Mouse (Mus musculus) myocyte (in vitro differentiated cells): ENCODE data around the gene Gm6614. TPM values are rescaled to one million over a fixed set of nuclear protein-coding genes. Genes with fewer than 3 reads are reported as not detected.

Experiments used
- H3K27me3 ChIP-seq: one replicate; pipeline ENCODE4 v1.6.1; 2011; ENCODE audit not compliant: control insufficient read depth, insufficient read depth, insufficient read length
- H3K36me3 ChIP-seq: one replicate; pipeline ENCODE4 v1.6.1; 2011; ENCODE audit not compliant: control insufficient read depth, insufficient read depth
- H3K4me2 ChIP-seq: one replicate; pipeline ENCODE4 v1.6.1; 2011; ENCODE audit warnings: low read depth, control low read depth
- H3K4me3 ChIP-seq: one replicate; pipeline ENCODE4 v1.5.1; 2011; ENCODE audit warnings: mild to moderate bottlenecking, control low read depth, moderate library complexity
- H3K79me2 ChIP-seq: one replicate; pipeline ENCODE4 v1.6.1; 2011; ENCODE audit not compliant: control insufficient read depth, insufficient read depth
- H3ac ChIP-seq: one replicate; pipeline ENCODE4 v1.6.1; 2011; ENCODE audit not compliant: control insufficient read depth, insufficient read length
- CEBPB ChIP-seq: IDR thresholded peaks from 2 replicates; pipeline ENCODE4 v1.6.1; 2011; ENCODE audit warnings: mild to moderate bottlenecking, moderate library complexity; ENCODE audit not compliant: poor library complexity, insufficient read depth, severe bottlenecking
- E2F4 ChIP-seq: IDR thresholded peaks from one replicate; pipeline ENCODE4 v1.6.1; 2011; ENCODE audit warnings: mild to moderate bottlenecking, control low read depth, moderate library complexity; ENCODE audit not compliant: insufficient read depth
- MAX ChIP-seq: IDR thresholded peaks from one replicate; pipeline ENCODE4 v1.6.1; 2011; ENCODE audit warnings: low read depth, mild to moderate bottlenecking, control low read depth
- MYOD1 ChIP-seq, 3 experiments: IDR thresholded peaks; one replicate each; pipeline ENCODE4 v1.6.1; 2011; ENCODE audit warnings: control low read depth in 2 of 3, low read depth in 2 of 3, mild to moderate bottlenecking in 2 of 3, moderate library complexity in 1 of 3; ENCODE audit not compliant: insufficient read length in 2 of 3, control insufficient read depth in 1 of 3
- MYOG ChIP-seq, 3 experiments: IDR thresholded peaks; one replicate each; pipeline ENCODE4 v1.6.1; 2011; ENCODE audit warnings: control low read depth in 2 of 3, low read depth in 2 of 3, mild to moderate bottlenecking in 2 of 3; ENCODE audit not compliant: insufficient read length in 2 of 3, control insufficient read depth in 1 of 3, insufficient read depth in 1 of 3
- POLR2A ChIP-seq: IDR thresholded peaks from one replicate; pipeline ENCODE4 v1.6.1; 2011; ENCODE audit warnings: low read depth, mild to moderate bottlenecking, control low read depth, moderate library complexity; ENCODE audit not compliant: insufficient read length
- POLR2AphosphoS2 ChIP-seq: IDR thresholded peaks from one replicate; pipeline ENCODE4 v1.6.1; 2011; ENCODE audit warnings: low read depth, control low read depth; ENCODE audit not compliant: insufficient read length
- REST ChIP-seq: IDR thresholded peaks from one replicate; pipeline ENCODE4 v1.6.1; 2011; ENCODE audit warnings: mild to moderate bottlenecking, control low read depth, moderate library complexity; ENCODE audit not compliant: insufficient read depth, insufficient read length
- SRF ChIP-seq: IDR thresholded peaks from one replicate; pipeline ENCODE4 v1.6.1; 2011; ENCODE audit warnings: low read depth; ENCODE audit not compliant: control insufficient read depth, insufficient read length
- TCF12 ChIP-seq: IDR thresholded peaks from one replicate; pipeline ENCODE4 v1.6.1; 2011; ENCODE audit warnings: mild to moderate bottlenecking, control low read depth; ENCODE audit not compliant: poor library complexity, insufficient read depth, severe bottlenecking
- TCF3 ChIP-seq: IDR thresholded peaks from one replicate; pipeline ENCODE4 v1.6.1; 2011; ENCODE audit warnings: low read depth, control low read depth; ENCODE audit not compliant: insufficient read length
- USF1 ChIP-seq: IDR thresholded peaks from one replicate; pipeline ENCODE4 v1.6.1; 2011; ENCODE audit warnings: low read depth, mild to moderate bottlenecking, control low read depth, moderate library complexity
- polyA plus RNA-seq: library from polyadenylated mRNA; unstranded; fragments of >200 nt; fragmentation: generic; extraction: Trizol; gene quantifications from one replicate; pipeline ENCODE4 v1.2.1, GENCODE M21; 2012; ENCODE audit warnings: missing spikeins

Gm6614 gene
- polyA plus RNA-seq, 1 experiment = not detected

GRCm38 (mm10) chr6:141962420-141962819 is 48.8 kb downstream of the Gm6614 start:
- Histone ChIP-seq H3K4me2 (no peak overlapping the region), H3ac (no peak overlapping the region), H3K36me3 (no peaks in the 10 kb centered on the region), H3K79me2 (no peaks in the 10 kb centered on the region), H3K27me3 (no peaks in the 10 kb centered on the region), H3K4me3 (no peak overlapping the region)
- TF ChIP-seq POLR2A (no peak), MYOG (IDR thresholded peaks at IDR 0.05; ENCODE audit: control insufficient read depth in 1 of 3, insufficient read depth in 1 of 3, insufficient read length in 2 of 3, low read depth in 2 of 3) (no peak), CEBPB (no peak), TCF3 (no peak), MAX (no peak), MYOD1 (IDR thresholded peaks at IDR 0.05; ENCODE audit: control insufficient read depth in 1 of 3, insufficient read length in 2 of 3, low read depth in 2 of 3) (no peak), USF1 (no peak), TCF12 (no peak), POLR2AphosphoS2 (no peak), REST (no peak), E2F4 (no peak), SRF (no peak)

- no peaks in the 10 kb centered on the region for H3K27me3 ChIP-seq
- H3K79me2 ChIP-seq = no peaks in the 10 kb centered on the region
- H3ac ChIP-seq = no peak overlapping the region
- no peak overlapping the region for H3K4me2 ChIP-seq
- H3K4me3 ChIP-seq = no peak overlapping the region
- no peaks in the 10 kb centered on the region for H3K36me3 ChIP-seq
- TF ChIP-seq TCF3 = no peak
- TF ChIP-seq REST = no peak
- no peak for TF ChIP-seq POLR2A
- no peak for TF ChIP-seq SRF
- TF ChIP-seq USF1 = no peak
- TF ChIP-seq CEBPB = no peak
- TF ChIP-seq TCF12 = no peak
- TF ChIP-seq MAX = no peak
- no peak for TF ChIP-seq MYOD1 (IDR thresholded peaks at IDR 0.05; ENCODE audit: control insufficient read depth in 1 of 3, insufficient read length in 2 of 3, low read depth in 2 of 3)
- TF ChIP-seq MYOG (IDR thresholded peaks at IDR 0.05; ENCODE audit: control insufficient read depth in 1 of 3, insufficient read depth in 1 of 3, insufficient read length in 2 of 3, low read depth in 2 of 3) = no peak
- no peak for TF ChIP-seq POLR2AphosphoS2
- no peak for TF ChIP-seq E2F4
Observed at GRCm38 (mm10) chr6:141961861-141962260, 49.4 kb downstream of the Gm6614 start.

- Histone ChIP-seq H3K36me3 (no peaks in the 10 kb centered on the region), H3K4me2 (no peak overlapping the region), H3K79me2 (no peaks in the 10 kb centered on the region), H3ac (no peak overlapping the region), H3K4me3 (no peak overlapping the region), H3K27me3 (no peaks in the 10 kb centered on the region)
- TF ChIP-seq MAX = no peak
Observed at GRCm38 (mm10) chr6:141960482-141960881, 50.7 kb downstream of the Gm6614 start.

GRCm38 (mm10) chr6:141946862-141947261 is 64.4 kb downstream of the Gm6614 start, which contains the start of gene Slco1a1:
Gene Slco1a1, minus strand, starts transcription at chr6:141946962.
- TF ChIP-seq POLR2AphosphoS2 (no peak), TCF3 (no peak), MYOD1 (IDR thresholded peaks at IDR 0.05; ENCODE audit: control insufficient read depth in 1 of 3, insufficient read length in 2 of 3, low read depth in 2 of 3) (no peak), CEBPB (no peak), E2F4 (no peak), MYOG (IDR thresholded peaks at IDR 0.05; ENCODE audit: control insufficient read depth in 1 of 3, insufficient read depth in 1 of 3, insufficient read length in 2 of 3, low read depth in 2 of 3) (no peak)
- Histone ChIP-seq H3K36me3 (no peaks in the 10 kb centered on the region), H3K79me2 (no peaks in the 10 kb centered on the region), H3K4me2 (no peak within 1 kb of the TSS), H3ac (no peak within 1 kb of the TSS), H3K27me3 (no peaks in the 10 kb centered on the region), H3K4me3 (no peak within 1 kb of the TSS)

- H3K4me3 ChIP-seq = no peak overlapping the region
- TF ChIP-seq POLR2A (no peak), REST (no peak), TCF3 (no peak), USF1 (no peak), SRF (no peak), MYOG (IDR thresholded peaks at IDR 0.05; ENCODE audit: control insufficient read depth in 1 of 3, insufficient read depth in 1 of 3, insufficient read length in 2 of 3, low read depth in 2 of 3) (no peak), CEBPB (no peak), TCF12 (no peak), POLR2AphosphoS2 (no peak), E2F4 (no peak), MAX (no peak), MYOD1 (IDR thresholded peaks at IDR 0.05; ENCODE audit: control insufficient read depth in 1 of 3, insufficient read length in 2 of 3, low read depth in 2 of 3) (no peak)
- no peak overlapping the region for H3ac ChIP-seq
- H3K27me3 ChIP-seq = no peaks in the 10 kb centered on the region
- H3K36me3 ChIP-seq = no peaks in the 10 kb centered on the region
- H3K4me2 ChIP-seq = no peak overlapping the region
- H3K79me2 ChIP-seq = no peaks in the 10 kb centered on the region
Observed at GRCm38 (mm10) chr6:141940451-141940850, 70.8 kb downstream of the Gm6614 start.

Other genes with a start within 250 kb of the Gm6614 start
- not detected for gene Gm5724, start 237.6 kb downstream of the Gm6614 start, polyA plus RNA-seq
- gene Slco1a4, start 155.2 kb downstream of the Gm6614 start, polyA plus RNA-seq = not detected
- gene Slco1a1, start 64.5 kb downstream of the Gm6614 start, polyA plus RNA-seq = not detected
- 0.19 TPM for gene Slco1a6, start 197.1 kb upstream of the Gm6614 start, polyA plus RNA-seq